17 mouse cellular contexts compared by ENCODE assay signal in the genomic region with DNA sequence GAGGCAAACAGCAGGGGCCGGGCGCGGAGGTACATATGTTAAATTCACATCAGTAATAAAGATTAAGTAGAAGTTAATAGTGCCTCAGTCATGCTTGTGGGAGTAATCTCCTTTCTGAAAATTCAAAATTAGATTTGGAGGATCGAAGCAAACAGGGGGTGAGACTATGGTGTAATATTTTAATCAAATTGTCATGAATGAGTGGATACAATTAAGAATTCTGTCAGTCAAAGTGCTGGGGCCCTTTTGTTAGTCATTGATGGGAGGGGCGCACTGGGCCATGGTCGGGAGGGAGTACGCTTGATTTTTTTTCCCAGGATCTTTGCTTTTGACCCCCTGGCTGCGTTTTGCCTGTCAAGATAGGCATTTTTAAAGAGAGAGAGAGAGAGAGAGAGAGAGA.
A peak's percentile ranks its signal among the peaks of the same experiment; 100 is the strongest.
DNase-seq lines count a peak whose midpoint lies in the region; ATAC-seq lines count a peak whose summit lies in the region.
"Had no signal": no experiment of that assay in that cellular context is flagged by ENCODE, and none has a peak within 500 bp of the region (broad histone marks: within the 10 kb centered on the region; RNA-seq: fewer than 3 reads in every experiment).

No protein-coding gene starts in this region.

- WGBS in forebrain, embryonic 14.5 days: 27% methylated on average over 8 of the region's 8 CpGs
- 19% methylated on average over 8 of the region's 8 CpGs for whole genome bisulfite sequencing in hindbrain, embryonic 16.5 days
- 17% methylated on average over 8 of the region's 8 CpGs for whole genome bisulfite sequencing in neural tube, embryonic 13.5 days

- H3K4me3 ChIP-seq in forebrain, embryonic 14.5 days (ENCODE audit: low read depth, low read length): no peak overlapping the region
- no peak overlapping the region for H3K4me3 ChIP-seq in hindbrain, embryonic 16.5 days (ENCODE audit: low read length)
- H3K4me3 ChIP-seq in neural tube, embryonic 13.5 days: no peak overlapping the region
- H3K4me3 ChIP-seq: erythroblast, embryonic 14.5 days; myocyte had no signal

- H3K9ac ChIP-seq in forebrain, embryonic 14.5 days (ENCODE audit: low read length): no peak overlapping the region
- H3K9ac ChIP-seq in hindbrain, embryonic 16.5 days (ENCODE audit: low read depth, low read length): no peak overlapping the region
- H3K9ac ChIP-seq in neural tube, embryonic 13.5 days: 0 out of 2 replicates have a peak overlapping the region, but pooled peaks have one; percentile 67
- H3K9ac ChIP-seq: liver, postnatal 0 days had no signal

- no peaks in the 10 kb centered on the region for H3K9me3 ChIP-seq in forebrain, embryonic 14.5 days (replicated peaks; ENCODE audit: control insufficient read depth, low read length)
- H3K9me3 ChIP-seq in hindbrain, embryonic 16.5 days (ENCODE audit: control insufficient read depth, low read length): no peaks in the 10 kb centered on the region
- H3K9me3 ChIP-seq in neural tube, embryonic 13.5 days: no peaks in the 10 kb centered on the region

- H3K4me2 ChIP-seq in forebrain, embryonic 14.5 days (ENCODE audit: low read length): peak overlapping the region; percentile 80; the same call in 1 of the 2 replicates
- H3K4me2 ChIP-seq in hindbrain, embryonic 16.5 days (ENCODE audit: low read length): peak overlapping the region; percentile 23
- H3K4me2 ChIP-seq in neural tube, embryonic 13.5 days: peak overlapping the region; percentile 78

- H3K36me3 ChIP-seq in forebrain, embryonic 14.5 days (ENCODE audit: control insufficient read depth, insufficient read depth, low read length): no peaks in the 10 kb centered on the region
- no peaks in the 10 kb centered on the region for H3K36me3 ChIP-seq in hindbrain, embryonic 16.5 days (ENCODE audit: control insufficient read depth, insufficient read depth, low read length)
- H3K36me3 ChIP-seq in neural tube, embryonic 13.5 days: no peaks in the 10 kb centered on the region

- peak; percentile 45 for DNase-seq in Muller cell, postnatal 12 days (ENCODE audit: inconsistent ontology term)
- DNase-seq in forebrain, embryonic 14.5 days (ENCODE audit: low spot score): no peak
- no peak for DNase-seq in heart, adult 18-20 months
- no peak for DNase-seq in layer of hippocampus, adult 11-12 months (ENCODE audit: low spot score)
- DNase-seq: cerebellum, adult 11 months; gastrocnemius, adult 2 months; kidney, postnatal 36 days; liver, postnatal 0 days; lung, postnatal 4 days; right cerebral cortex, adult 18-20 months had no signal

- H3K27ac ChIP-seq in forebrain, embryonic 14.5 days (ENCODE audit: low read depth, low read length): no peak overlapping the region
- H3K27ac ChIP-seq in hindbrain, embryonic 16.5 days (ENCODE audit: low read depth, low read length): no peak overlapping the region
- H3K27ac ChIP-seq in neural tube, embryonic 13.5 days (replicated peaks): peak overlapping the region; percentile 91
- H3K27ac ChIP-seq: gastrocnemius, adult 2 months had no signal

- peaks cover 12% of the 10 kb centered on the region for H3K4me1 ChIP-seq in forebrain, embryonic 14.5 days (ENCODE audit: control insufficient read depth, insufficient read depth, low read length)
- peaks cover 14% of the 10 kb centered on the region for H3K4me1 ChIP-seq in hindbrain, embryonic 16.5 days (ENCODE audit: control insufficient read depth, insufficient read depth, low read depth, low read length)
- peaks cover 41% of the 10 kb centered on the region for H3K4me1 ChIP-seq in neural tube, embryonic 13.5 days (replicated peaks)

- no peaks in the 10 kb centered on the region for H3K27me3 ChIP-seq in forebrain, embryonic 14.5 days (replicated peaks; ENCODE audit: control insufficient read depth, insufficient read depth, low read length)
- H3K27me3 ChIP-seq in hindbrain, embryonic 16.5 days (replicated peaks; ENCODE audit: control insufficient read depth, insufficient read depth, low read length): no peaks in the 10 kb centered on the region; the same call in 1 of the 2 replicates
- peaks cover 7% of the 10 kb centered on the region; the same call in 1 of the 2 replicates for H3K27me3 ChIP-seq in neural tube, embryonic 13.5 days

- no peak for ATAC-seq in forebrain, embryonic 14.5 days
- ATAC-seq in hindbrain, embryonic 16.5 days: no peak
- no peak for ATAC-seq in neural tube, embryonic 13.5 days (ENCODE audit: low read depth)
- no peak for ATAC-seq in megakaryocyte progenitor cell, adult 5-6 weeks (replicated peaks; ENCODE audit: poor library complexity)
- ATAC-seq: activated CD4-positive, CD25-positive, alpha-beta regulatory T cell, adult 4 months; intestine, postnatal 0 days; liver, postnatal 0 days had no signal

Comparison
In these comparisons a context has a peak if more than half of its experiments do, and no peak if none do; other contexts are left out.
1. H3K4me2 ChIP-seq: peak in every context shown above with its lines; median percentile 80 in forebrain, embryonic 14.5 days; 78 in neural tube, embryonic 13.5 days; 23 in hindbrain, embryonic 16.5 days.